Mouse (Mus musculus) ovary, postnatal 14 days (tissue): ENCODE measurements at regions not wholly inside any gene's neighbourhood (a gene's known extent, or its start where the extent isn't known, plus 50 kb on each side); places are given as distances from the start of the nearest gene placed in this dataset.

Experiments
- DNase-seq: peaks from one replicate; pipeline ENCODE4 v3.0.0; 2022; ENCODE audit warnings: low spot score

GRCm38 (mm10) chr9:43466883-43467282 is 156.2 kb downstream of the Trim29 start:
- DNase-seq = no peak

- no peak for DNase-seq
Observed at GRCm38 (mm10) chr9:43469215-43469614, 158.6 kb downstream of the Trim29 start.

- DNase-seq = no peak
Observed at GRCm38 (mm10) chr9:43472231-43472630, 161.6 kb downstream of the Trim29 start.

DNA sequence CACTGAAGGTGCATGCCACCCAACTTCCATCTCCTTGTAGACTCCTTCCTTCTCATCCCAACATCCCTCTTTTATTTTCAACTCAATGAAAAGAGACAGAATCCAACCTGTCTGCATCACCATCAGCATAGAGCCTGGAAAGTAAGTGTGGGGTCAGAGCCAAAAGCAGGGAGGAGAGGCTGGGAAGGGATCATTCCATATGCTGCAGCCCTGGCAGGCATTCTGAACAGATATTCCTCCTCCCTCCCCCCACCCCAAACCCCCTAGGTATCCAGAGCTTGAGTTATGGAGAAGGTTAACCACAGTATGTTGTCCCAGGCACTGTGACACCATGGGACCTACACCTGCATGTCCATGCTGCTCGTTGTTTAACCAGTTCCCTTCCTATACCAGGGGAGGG is 162.5 kb downstream of the Trim29 start:
- no peak for DNase-seq

- no peak for DNase-seq
Observed at GRCm38 (mm10) chr9:43473601-43474302, 163.1 kb downstream of the Trim29 start.

DNA sequence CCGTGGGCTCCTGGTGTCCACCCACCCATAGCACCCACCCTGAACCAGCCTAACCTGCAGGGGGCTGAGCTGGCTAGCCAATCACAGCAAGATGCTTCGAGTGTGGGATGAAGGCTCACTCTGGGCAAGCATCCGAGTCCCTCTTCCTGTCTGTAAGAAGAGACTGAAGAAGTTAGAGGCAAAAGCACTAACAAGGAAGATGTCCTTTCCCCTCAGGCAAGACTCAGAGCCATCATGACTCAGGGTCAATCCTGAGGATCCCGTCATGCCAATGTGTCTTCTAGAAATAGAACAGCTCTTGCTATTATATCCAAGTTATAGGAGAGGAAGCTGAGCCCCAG is 163.6 kb downstream of the Trim29 start:
- DNase-seq = no peak

DNA sequence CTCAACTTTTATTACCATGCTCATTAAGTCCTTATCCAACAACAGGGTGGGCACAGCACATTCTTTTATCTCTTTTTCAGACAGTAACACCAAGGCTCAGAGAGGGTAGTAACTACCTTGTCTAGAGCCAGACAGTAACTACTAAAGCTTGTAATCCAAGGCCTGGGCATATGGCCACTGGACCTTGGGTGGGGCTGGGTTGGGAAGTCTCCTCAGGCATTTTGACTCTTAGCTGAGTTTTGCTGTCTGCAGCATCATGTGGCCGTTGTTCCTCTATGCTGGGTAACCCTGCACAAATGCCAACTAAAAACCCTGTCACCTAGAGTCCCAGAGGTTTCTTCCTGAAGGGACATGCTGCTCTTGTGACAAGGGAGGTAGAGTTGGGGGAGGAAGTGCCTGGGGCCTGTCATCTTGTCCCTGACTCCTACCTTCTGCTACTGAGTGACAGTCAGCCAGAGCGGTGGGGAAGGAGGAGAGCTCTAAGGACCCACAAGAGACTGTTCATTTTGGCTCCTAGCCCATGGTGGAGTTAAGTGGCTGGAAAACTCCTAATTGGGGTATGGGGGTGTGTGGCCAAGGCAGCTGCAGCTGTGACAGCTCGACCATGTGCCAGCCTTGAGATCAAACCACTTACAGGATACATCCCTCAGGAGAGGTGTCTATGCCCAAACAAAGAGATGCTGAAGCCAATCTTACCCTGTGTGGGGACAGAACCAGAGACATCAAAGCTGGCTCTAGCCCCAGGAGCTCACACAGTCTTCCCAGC is 170.4 kb downstream of the Trim29 start:
- DNase-seq = no peak

- DNase-seq = no peak
Observed at GRCm38 (mm10) chr9:43482101-43483090, 171.7 kb downstream of the Trim29 start.

- no peak for DNase-seq
Observed at GRCm38 (mm10) chr9:43483195-43483594, 172.5 kb downstream of the Trim29 start.

- no peak for DNase-seq
Observed at GRCm38 (mm10) chr9:43483906-43484305, 173.3 kb downstream of the Trim29 start.

DNA sequence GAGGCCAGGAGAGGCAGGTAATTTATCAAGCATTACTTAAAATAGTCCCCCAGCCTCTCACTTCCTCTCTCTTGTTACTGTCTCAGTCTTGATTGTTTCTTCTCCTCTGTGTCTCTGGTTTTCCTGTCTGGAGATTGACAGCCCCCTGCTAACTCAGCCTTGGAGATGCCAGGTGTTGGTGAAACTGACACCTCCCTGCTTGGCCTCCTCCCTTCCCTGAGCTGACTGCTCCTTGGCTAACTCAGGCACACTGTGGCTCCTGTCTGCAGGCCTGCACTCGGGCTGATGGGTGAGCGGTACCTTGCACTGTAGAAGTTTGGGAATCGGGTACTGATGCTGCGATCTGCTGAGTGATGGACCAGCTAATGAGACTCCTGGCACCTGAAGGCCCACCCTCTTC is 176.1 kb downstream of the Trim29 start:
- DNase-seq = no peak

DNA sequence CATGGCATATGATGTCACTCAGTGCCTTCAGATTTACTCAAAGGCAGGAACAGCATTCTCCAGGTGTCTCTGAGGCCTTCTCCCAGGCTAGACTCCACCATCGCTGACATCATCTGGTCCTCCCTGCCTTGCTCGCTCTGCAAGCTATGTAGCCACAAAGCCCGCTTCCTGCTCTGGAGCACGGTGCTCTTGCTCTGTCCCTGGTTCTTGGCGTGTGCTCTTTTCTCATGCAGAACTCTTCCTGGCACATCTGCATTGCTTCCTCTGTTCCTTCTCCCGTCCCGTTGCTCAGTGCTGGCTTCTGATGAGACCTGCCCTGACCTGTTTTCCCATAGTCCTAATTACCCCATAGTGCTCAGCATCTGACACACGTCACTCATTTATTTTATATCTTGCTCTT is 178.6 kb downstream of the Trim29 start:
- no peak for DNase-seq

DNA sequence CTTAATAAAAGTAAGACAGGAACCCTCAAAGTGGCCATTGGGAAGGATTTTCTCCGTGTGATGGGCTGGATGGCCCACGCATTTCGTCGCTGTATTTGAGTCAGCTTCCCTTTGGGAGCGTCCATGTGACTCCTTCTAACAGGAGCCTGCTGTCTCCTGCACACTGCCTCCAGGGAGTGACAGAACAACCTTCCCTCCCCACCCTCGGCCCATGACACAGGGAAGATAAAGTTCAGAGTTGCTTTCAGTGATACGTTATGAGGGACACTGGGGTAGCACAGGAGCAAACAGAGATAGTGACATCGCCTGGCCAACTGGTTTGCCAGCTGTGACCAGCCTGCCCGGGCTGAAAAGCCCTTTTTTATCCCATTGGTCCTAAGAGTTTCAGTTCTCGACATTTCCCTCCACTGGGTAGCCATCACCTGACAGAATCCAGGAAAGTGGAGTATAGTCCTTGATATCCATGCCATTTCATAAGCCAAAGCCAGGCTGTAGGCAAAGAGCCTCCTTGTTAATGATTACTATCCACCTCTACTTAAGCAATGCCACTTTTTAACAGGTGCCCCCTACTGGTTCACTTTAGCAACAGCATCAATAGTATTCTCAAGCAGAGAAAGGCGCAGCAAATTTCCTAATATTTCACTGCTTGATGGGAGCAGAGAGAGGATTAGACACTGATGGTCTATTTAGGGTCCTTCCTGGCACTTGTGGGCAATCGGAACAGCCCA is 180.5 kb downstream of the Trim29 start:
- DNase-seq = peak; percentile 7

- no peak for DNase-seq
Observed at GRCm38 (mm10) chr9:43492236-43493000, 181.8 kb downstream of the Trim29 start.

DNA sequence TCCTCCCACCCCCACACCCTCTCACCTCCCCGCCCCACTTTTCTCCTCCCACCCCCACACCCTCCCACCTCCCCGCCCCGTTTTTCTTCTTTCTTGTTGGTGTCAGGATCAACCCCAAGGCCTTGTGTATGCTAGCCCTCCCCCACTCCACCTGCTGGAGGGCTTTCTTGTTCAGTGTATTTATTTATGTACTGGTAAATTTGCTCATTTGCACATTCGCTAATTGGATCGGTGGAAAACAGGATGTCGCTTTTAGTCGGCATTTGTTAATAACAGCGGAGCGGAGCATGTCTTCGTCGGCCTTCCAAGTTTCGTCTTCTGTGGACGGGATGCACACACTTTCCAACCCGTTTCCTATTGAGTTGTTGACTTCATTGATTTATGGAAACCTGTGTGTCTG is 187.9 kb downstream of the Trim29 start:
- DNase-seq = no peak

- no peak for DNase-seq
Observed at GRCm38 (mm10) chr9:43504270-43504932, 193.8 kb downstream of the Trim29 start.

DNA sequence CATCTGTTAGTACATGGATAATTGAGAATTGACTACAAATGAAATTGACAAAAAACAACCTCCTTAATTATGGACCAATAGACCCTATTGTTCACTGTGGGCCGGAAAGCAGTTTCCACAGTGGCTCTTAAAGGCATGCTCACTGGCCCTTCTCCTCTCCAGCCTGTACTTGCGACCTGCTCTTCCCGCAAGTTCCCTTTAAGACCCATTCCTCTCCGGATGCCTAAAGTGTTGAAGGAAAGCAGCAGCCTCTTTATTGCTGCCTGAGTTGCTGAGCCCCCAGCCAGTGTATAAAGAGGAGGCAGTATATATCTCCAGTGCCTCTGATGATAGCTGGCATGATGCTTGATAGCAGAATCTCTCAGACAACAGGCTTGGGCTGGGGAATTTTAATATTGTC is 195.2 kb downstream of the Trim29 start:
- no peak for DNase-seq

DNA sequence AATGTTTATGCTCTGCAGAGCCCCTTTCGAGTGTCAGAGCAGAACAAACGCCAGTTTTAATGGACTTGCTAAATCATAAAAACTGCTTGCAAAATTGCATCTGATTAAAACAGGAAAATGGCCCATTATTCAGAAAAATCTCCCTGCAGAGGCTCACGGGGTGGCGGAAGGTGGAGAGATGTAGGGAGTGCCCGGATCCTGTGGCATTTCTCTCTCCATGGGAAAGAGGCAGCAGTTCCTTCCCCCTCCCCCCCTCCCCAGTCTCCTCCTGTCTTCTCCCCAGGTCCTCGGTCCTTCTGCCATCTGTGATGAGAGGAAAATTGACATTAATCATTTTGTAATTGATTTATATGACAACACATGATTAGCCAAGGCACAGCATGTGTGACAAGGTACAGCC is 195.6 kb downstream of the Trim29 start:
- DNase-seq = no peak

- no peak for DNase-seq
Observed at GRCm38 (mm10) chr9:43512806-43513205, 202.2 kb downstream of the Trim29 start.

GRCm38 (mm10) chr9:43514731-43515458 is 204.2 kb downstream of the Trim29 start:
- no peak for DNase-seq
